In the genomic region with DNA sequence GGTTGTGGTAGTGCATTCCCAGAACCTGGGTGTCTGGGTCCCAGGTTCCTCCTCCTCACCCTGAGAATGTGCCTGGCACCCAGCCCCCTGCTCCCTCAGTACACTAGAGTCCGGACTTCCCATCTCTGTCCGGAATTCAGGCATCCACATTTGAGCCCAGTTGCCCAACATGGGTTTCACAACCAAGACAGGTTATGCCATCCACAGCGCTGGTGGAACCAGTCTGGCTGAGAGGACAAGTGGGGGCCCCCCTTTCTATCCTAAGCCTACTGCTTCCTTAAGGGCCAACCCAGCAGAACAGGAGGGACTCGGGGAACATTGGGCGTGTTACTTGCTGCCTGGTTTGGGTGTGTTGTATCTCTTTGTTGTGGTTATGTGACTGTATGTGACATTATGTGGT, we compare ENCODE assay signal across 35 mouse cellular contexts. TPM values are rescaled to one million over a fixed set of nuclear protein-coding genes. Genes with fewer than 3 reads are reported as not detected.
DNase-seq lines count a peak whose midpoint lies in the region; ATAC-seq lines count a peak whose summit lies in the region.
"Had no signal": no experiment of that assay in that cellular context is flagged by ENCODE, and none has a peak within 500 bp of the region (broad histone marks: within the 10 kb centered on the region; RNA-seq: fewer than 3 reads in every experiment).

No protein-coding gene starts in this region.

- H3K36me3 ChIP-seq in midbrain, embryonic 14.5 days (ENCODE audit: control insufficient read depth, insufficient read depth, low read length), result no peaks in the 10 kb centered on the region
- H3K36me3 ChIP-seq: embryonic facial prominence, embryonic 12.5 days; hindbrain, embryonic 15.5 days; limb, embryonic 10.5 days; midbrain, embryonic 15.5 days; neural tube, embryonic 13.5 days had no signal

- 0 out of 2 replicates have a peak, but pooled peaks have one; percentile 27 for ATAC-seq in monocyte, adult 5-6 weeks (replicated peaks; ENCODE audit: insufficient number of reproducible peaks, low FRiP score, low TSS enrichment, poor library complexity, severe bottlenecking)
- ATAC-seq in midbrain, embryonic 14.5 days (ENCODE audit: low FRiP score, low TSS enrichment), result no peak
- ATAC-seq: forebrain, embryonic 14.5 days; midbrain, embryonic 15.5 days had no signal

- H3K27ac ChIP-seq in midbrain, embryonic 14.5 days (replicated peaks; ENCODE audit: low read depth, low read length), result no peak overlapping the region
- H3K27ac ChIP-seq: embryonic facial prominence, embryonic 12.5 days; hindbrain, embryonic 15.5 days; limb, embryonic 10.5 days; midbrain, embryonic 15.5 days; neural tube, embryonic 13.5 days had no signal

- DNase-seq in adipocyte (ENCODE audit: low spot score), result peak; percentile 31
- DNase-seq in fat pad, adult 2 months (ENCODE audit: extremely low read depth, low read depth, low spot score), result peak; percentile 47
- peak; percentile 53 for DNase-seq in lung, postnatal 14 days
- no peak for DNase-seq in heart, adult 9 months (ENCODE audit: low spot score in 2 of 2)
- no peak for DNase-seq in midbrain, embryonic 14.5 days
- DNase-seq in spleen, adult 18-20 months, result no peak
- DNase-seq: adrenal gland, postnatal 25 days; cerebellum, adult 9-11 months; kidney, adult 8-10 months; kidney, postnatal 10 days had no signal

- peaks cover 16% of the 10 kb centered on the region for H3K27me3 ChIP-seq in midbrain, embryonic 14.5 days (ENCODE audit: control insufficient read depth, insufficient read depth, low read length)

- no peak overlapping the region for H3K4me2 ChIP-seq in midbrain, embryonic 14.5 days (ENCODE audit: low read length)
- H3K4me2 ChIP-seq: embryonic facial prominence, embryonic 12.5 days; heart, embryonic 11.5 days; hindbrain, embryonic 15.5 days; midbrain, embryonic 15.5 days; neural tube, embryonic 13.5 days had no signal

- H3K4me1 ChIP-seq in midbrain, embryonic 14.5 days (ENCODE audit: control insufficient read depth, insufficient read depth, low read length), result no peaks in the 10 kb centered on the region

- 92% methylated on average over 5 of the region's 5 CpGs for WGBS in midbrain, embryonic 14.5 days

- H3K9ac ChIP-seq in midbrain, embryonic 14.5 days (replicated peaks; ENCODE audit: low read length), result no peak overlapping the region
- H3K9ac ChIP-seq: embryonic facial prominence, embryonic 12.5 days; hindbrain, embryonic 15.5 days; midbrain, embryonic 15.5 days; neural tube, embryonic 13.5 days had no signal

- H3K9me3 ChIP-seq in midbrain, embryonic 14.5 days (ENCODE audit: control insufficient read depth, low read length), result no peaks in the 10 kb centered on the region
- H3K9me3 ChIP-seq: embryonic facial prominence, embryonic 12.5 days; hindbrain, embryonic 15.5 days; limb, embryonic 10.5 days; megakaryocyte, embryonic 14.5 days; midbrain, embryonic 15.5 days; neural tube, embryonic 13.5 days had no signal

- no peak overlapping the region for H3K4me3 ChIP-seq in midbrain, embryonic 14.5 days (replicated peaks; ENCODE audit: low read depth, low read length)
- H3K4me3 ChIP-seq: embryonic facial prominence, embryonic 12.5 days; erythroblast, embryonic 14.5 days; hindbrain, embryonic 15.5 days; limb, embryonic 10.5 days; megakaryocyte, embryonic 14.5 days; midbrain, embryonic 15.5 days; myocyte; neural tube, embryonic 13.5 days had no signal

RNA-seq across cellular contexts. Expression of gene Cnfn, which starts 2.9 kb away (rescaled TPM):
- not detected in 3 replicates for total RNA-seq in monocyte, adult 5-6 weeks (2017)
- not detected in 2 replicates for polyA plus RNA-seq in midbrain, embryonic 14.5 days (2014; fragmentation: Nextera tagmentation; extraction: Ambion mirVana)
- total RNA-seq: adrenal gland, postnatal 25 days; gastrocnemius, adult 8-10 months; hematopoietic stem cell, adult 5-6 weeks; layer of hippocampus, adult 18-20 months; layer of hippocampus, postnatal 14 days; liver, adult 2 months; MEL had no signal
- polyA plus RNA-seq: cortical plate, adult 2 months; erythroblast, embryonic 14.5 days; forebrain, embryonic 14.5 days; gonadal fat pad, adult 2 months; heart, embryonic 11.5 days; heart, postnatal 0 days; hindbrain, embryonic 15.5 days; intestine, embryonic 14.5 days; limb, embryonic 10.5 days; liver, adult 2 months; liver, embryonic 16.5 days; midbrain, embryonic 15.5 days; myocyte; neural tube, embryonic 13.5 days; stomach, embryonic 14.5 days; urinary bladder, adult 2 months had no signal

RNA-seq across cellular contexts. Expression of gene Lipe, which starts 26.1 kb away (rescaled TPM):
- 19.5 to 19.9 TPM (median 19.7 TPM) in 3 replicates for total RNA-seq in monocyte, adult 5-6 weeks (2017)
- polyA plus RNA-seq in midbrain, embryonic 14.5 days (2014; fragmentation: Nextera tagmentation; extraction: Ambion mirVana), result 3.8 and 9.2 TPM in 2 replicates

RNA-seq across cellular contexts. Expression of gene Cxcl17, which starts 40.2 kb away (rescaled TPM):
- total RNA-seq in monocyte, adult 5-6 weeks (2017), result not detected in 3 replicates
- 0.29 TPM in 1 of 2 replicates, not detected in the other for polyA plus RNA-seq in midbrain, embryonic 14.5 days (2014; fragmentation: Nextera tagmentation; extraction: Ambion mirVana)
- total RNA-seq: adrenal gland, postnatal 25 days; gastrocnemius, adult 8-10 months; hematopoietic stem cell, adult 5-6 weeks; layer of hippocampus, adult 18-20 months; layer of hippocampus, postnatal 14 days; liver, adult 2 months; MEL had no signal
- polyA plus RNA-seq: C2C12; cortical plate, adult 2 months; erythroblast, embryonic 14.5 days; forebrain, embryonic 14.5 days; gonadal fat pad, adult 2 months; heart, embryonic 11.5 days; intestine, embryonic 14.5 days; liver, adult 2 months had no signal

RNA-seq across cellular contexts. Expression of gene Megf8, which starts 55.5 kb away (rescaled TPM):
- 0.64 to 1.8 TPM (median 0.86 TPM) in 3 replicates for total RNA-seq in monocyte, adult 5-6 weeks (2017)
- polyA plus RNA-seq in midbrain, embryonic 14.5 days (2014; fragmentation: Nextera tagmentation; extraction: Ambion mirVana), result 21.6 and 23.2 TPM in 2 replicates

Comparison
In these comparisons a context has a peak if more than half of its experiments do, and no peak if none do; other contexts are left out.
1. DNase-seq: peak in adipocyte (single experiment), fat pad, adult 2 months (single experiment) and lung, postnatal 14 days (single experiment); none in heart, adult 9 months (0 of 2), midbrain, embryonic 14.5 days (single experiment) and spleen, adult 18-20 months (0 of 2).